Comparison of ENCODE assay signal across 10 mouse cellular contexts in the genomic region with DNA sequence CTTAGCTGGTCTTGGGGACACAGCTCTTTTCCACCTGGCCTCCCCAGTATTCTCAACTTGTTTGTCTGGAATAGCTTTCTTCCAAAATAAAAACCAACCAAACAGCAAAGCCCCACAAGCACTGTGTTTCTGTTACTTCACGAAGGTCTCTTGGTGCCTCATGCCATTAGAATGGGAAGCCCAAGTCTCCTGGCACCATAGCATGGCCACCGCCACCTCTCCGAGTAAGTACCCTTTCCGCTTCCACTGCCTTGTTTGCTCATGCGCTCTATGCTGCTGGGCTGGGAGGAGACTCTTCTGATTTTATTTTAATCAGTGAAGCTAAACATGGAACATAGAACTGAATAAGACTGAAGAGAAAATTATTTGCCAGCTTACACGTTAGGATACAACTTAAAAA. TPM values are rescaled to one million over a fixed set of nuclear protein-coding genes. Genes with fewer than 3 reads are reported as not detected.
DNase-seq lines count a peak whose midpoint lies in the region; ATAC-seq and TF ChIP-seq lines count a peak whose summit lies in the region.
"Had no signal": no experiment of that assay in that cellular context is flagged by ENCODE, and none has a peak within 500 bp of the region (broad histone marks: within the 10 kb centered on the region; RNA-seq: fewer than 3 reads in every experiment).

No protein-coding gene starts in this region.

- no peak for ATAC-seq in neural tube, embryonic 11.5 days (ENCODE audit: insufficient read depth, low FRiP score, low TSS enrichment)
- no peak for ATAC-seq in limb, embryonic 14.5 days (ENCODE audit: low FRiP score, low read depth)
- no peak for ATAC-seq in stomach, embryonic 16.5 days (ENCODE audit: insufficient read depth, low FRiP score)

- no peak for TF ChIP-seq CTCF in heart, adult 2 months (IDR thresholded peaks at IDR 0.05)

- H3K27ac ChIP-seq in heart, adult 2 months, result peak overlapping the region; percentile 97
- no peak overlapping the region for H3K27ac ChIP-seq in neural tube, embryonic 11.5 days (ENCODE audit: low read depth, low read length)
- 0 out of 2 replicates have a peak overlapping the region, but pooled peaks have one; percentile 13 for H3K27ac ChIP-seq in limb, embryonic 14.5 days (replicated peaks; ENCODE audit: low read depth, low read length)
- no peak overlapping the region for H3K27ac ChIP-seq in stomach, embryonic 16.5 days (ENCODE audit: low read length)

- no peak overlapping the region for H3K9ac ChIP-seq in heart, adult 2 months (ENCODE audit: low read depth, low read length)
- H3K9ac ChIP-seq in neural tube, embryonic 11.5 days (ENCODE audit: low read length), result no peak overlapping the region
- peak overlapping the region; percentile 16; the same call in 1 of the 2 replicates for H3K9ac ChIP-seq in limb, embryonic 14.5 days (ENCODE audit: low read depth, low read length, severe bottlenecking)
- H3K9ac ChIP-seq in stomach, embryonic 16.5 days (ENCODE audit: low read length), result no peak overlapping the region

- no peaks in the 10 kb centered on the region for H3K27me3 ChIP-seq in heart, adult 2 months (ENCODE audit: control insufficient read depth, insufficient read depth, low read length)
- no peaks in the 10 kb centered on the region for H3K27me3 ChIP-seq in neural tube, embryonic 11.5 days (ENCODE audit: control insufficient read depth, insufficient read depth, low read length)
- no peaks in the 10 kb centered on the region for H3K27me3 ChIP-seq in limb, embryonic 14.5 days (ENCODE audit: control insufficient read depth, insufficient read depth, low read length)
- no peaks in the 10 kb centered on the region for H3K27me3 ChIP-seq in stomach, embryonic 16.5 days (ENCODE audit: control insufficient read depth, insufficient read depth, low read length)

- no peak for TF ChIP-seq POLR2A in heart, adult 2 months (IDR thresholded peaks at IDR 0.05; ENCODE audit: insufficient read depth, low read depth, low read length)
- TF ChIP-seq POLR2A in limb, embryonic 14.5 days (IDR thresholded peaks at IDR 0.05; ENCODE audit: borderline replicate concordance, extremely low read depth, insufficient read depth, insufficient read length), result no peak

- H3K79me2 ChIP-seq in heart, adult 2 months (replicated peaks; ENCODE audit: control insufficient read depth, insufficient read depth, low read length), result peaks cover 8% of the 10 kb centered on the region

- TF ChIP-seq EP300 in heart, adult 2 months (IDR thresholded peaks at IDR 0.05; ENCODE audit: insufficient read depth, low read depth, low read length), result no peak

- H3K4me2 ChIP-seq in neural tube, embryonic 11.5 days (ENCODE audit: low read depth), result peak overlapping the region; percentile 24; the same call in 1 of the 2 replicates
- peak overlapping the region; percentile 25; the same call in 1 of the 2 replicates for H3K4me2 ChIP-seq in limb, embryonic 14.5 days (replicated peaks; ENCODE audit: low read depth, low read length, severe bottlenecking)
- H3K4me2 ChIP-seq in stomach, embryonic 16.5 days (ENCODE audit: low read depth, low read length), result peak overlapping the region; percentile 33

- DNase-seq in heart, adult 2 months, result peak in 1 of 2 experiments; percentile 22
- no peak for DNase-seq in heart, adult 8-10 months (ENCODE audit: low spot score)
- peak; percentile 12 for DNase-seq in neural tube, embryonic 11.5 days (ENCODE audit: low spot score)
- DNase-seq in neural tube, embryonic 10.5 days (ENCODE audit: extremely low spot score, low spot score), result no peak
- no peak for DNase-seq in limb, embryonic 14.5 days (ENCODE audit: low spot score)
- no peak for DNase-seq in thymus, adult 18-20 months
- DNase-seq in frontal cortex, postnatal 10 days (ENCODE audit: low spot score in 2 of 2), result no peak
- DNase-seq: left cerebral cortex, postnatal 4 days; right cerebral cortex, postnatal 14 days had no signal

- H3K36me3 ChIP-seq in heart, adult 2 months (ENCODE audit: control insufficient read depth, insufficient read depth, low read length), result peaks cover 29% of the 10 kb centered on the region
- no peaks in the 10 kb centered on the region for H3K36me3 ChIP-seq in neural tube, embryonic 11.5 days (ENCODE audit: control insufficient read depth, insufficient read depth, low read length)
- no peaks in the 10 kb centered on the region for H3K36me3 ChIP-seq in limb, embryonic 14.5 days (ENCODE audit: control insufficient read depth, insufficient read depth, low read length)
- H3K36me3 ChIP-seq in stomach, embryonic 16.5 days (ENCODE audit: control insufficient read depth, insufficient read depth, low read length), result no peaks in the 10 kb centered on the region

- H3K4me1 ChIP-seq in heart, adult 2 months (ENCODE audit: control insufficient read depth, insufficient read depth, low read length), result peaks cover 25% of the 10 kb centered on the region
- peaks cover 17% of the 10 kb centered on the region for H3K4me1 ChIP-seq in neural tube, embryonic 11.5 days (ENCODE audit: control insufficient read depth, insufficient read depth, low read length)
- peaks cover 32% of the 10 kb centered on the region for H3K4me1 ChIP-seq in limb, embryonic 14.5 days (ENCODE audit: control insufficient read depth, insufficient read depth, low read length)
- peaks cover 40% of the 10 kb centered on the region for H3K4me1 ChIP-seq in stomach, embryonic 16.5 days (ENCODE audit: control insufficient read depth, insufficient read depth, low read length)

- peak overlapping the region; percentile 69 for H3K4me3 ChIP-seq in heart, adult 2 months
- no peak overlapping the region for H3K4me3 ChIP-seq in neural tube, embryonic 11.5 days (ENCODE audit: low read depth, low read length)
- H3K4me3 ChIP-seq in limb, embryonic 14.5 days (replicated peaks; ENCODE audit: low read length), result peak overlapping the region; percentile 18; the same call in 1 of the 2 replicates
- H3K4me3 ChIP-seq in stomach, embryonic 16.5 days (replicated peaks; ENCODE audit: low read length), result peak overlapping the region; percentile 0; the same call in 1 of the 2 replicates

- no peaks in the 10 kb centered on the region for H3K9me3 ChIP-seq in neural tube, embryonic 11.5 days (ENCODE audit: control insufficient read depth, low read length)
- H3K9me3 ChIP-seq in limb, embryonic 14.5 days (ENCODE audit: control insufficient read depth, low read length), result no peaks in the 10 kb centered on the region
- no peaks in the 10 kb centered on the region for H3K9me3 ChIP-seq in stomach, embryonic 16.5 days (replicated peaks; ENCODE audit: control insufficient read depth, low read length)

- intact Hi-C loops in heart, adult 2 months (cut with DNase I), result loop anchor here (5.0 kb wide), 1 partner anchor 76 kb away; no protein-coding TSS in a partner anchor

- WGBS in heart, adult 2 months, result 17% methylated on average over 6 of the region's 6 CpGs
- WGBS in neural tube, embryonic 11.5 days, result 92% methylated on average over 6 of the region's 6 CpGs
- WGBS in limb, embryonic 14.5 days, result 75% methylated on average over 6 of the region's 6 CpGs
- WGBS in stomach, embryonic 16.5 days, result 75% methylated on average over 6 of the region's 6 CpGs

RNA-seq across cellular contexts. Expression of gene Sh3glb1, which starts 2.3 kb away (rescaled TPM):
- total RNA-seq in heart, adult 2 months (2021), result 100 to 1,000 TPM; 314 to 407 TPM
- polyA plus RNA-seq in heart, adult 2 months (2012; rRNA removed), result 94.5 and 121 TPM in 2 replicates
- 100 to 1,000 TPM; 329 to 372 (median 356) TPM for total RNA-seq in heart, adult 8-10 months (2022)
- polyA plus RNA-seq in neural tube, embryonic 11.5 days (2014; fragmentation: Nextera tagmentation; extraction: Ambion mirVana), result 117 and 123 TPM in 2 replicates
- 25.9 and 30.3 TPM in 2 replicates for polyA plus RNA-seq in limb, embryonic 14.5 days (2012; rRNA removed)
- 123 and 138 TPM in 2 replicates for polyA plus RNA-seq in limb, embryonic 14.5 days (2014; fragmentation: Nextera tagmentation; extraction: Ambion mirVana)
- 89.3 and 91.0 TPM in 2 replicates for polyA plus RNA-seq in stomach, embryonic 16.5 days (2015; fragmentation: Nextera tagmentation; extraction: Ambion mirVana)

RNA-seq across cellular contexts. Expression of gene Clca3a1, which starts 42.9 kb away (rescaled TPM):
- 1 to 10 TPM in 1 of 2 experiments, under 1 TPM in 1; 0.76 to 1.0 TPM for total RNA-seq in heart, adult 2 months (2021)
- polyA plus RNA-seq in heart, adult 2 months (2012; rRNA removed), result 0.96 and 0.97 TPM in 2 replicates
- 1 to 10 TPM in 1 of 4 experiments, under 1 TPM in 3; 0.66 to 1.3 (median 0.76) TPM for total RNA-seq in heart, adult 8-10 months (2022)
- 0.05 and 0.08 TPM in 2 replicates for polyA plus RNA-seq in neural tube, embryonic 11.5 days (2014; fragmentation: Nextera tagmentation; extraction: Ambion mirVana)
- polyA plus RNA-seq in limb, embryonic 14.5 days (2012; rRNA removed), result 2.0 and 2.1 TPM in 2 replicates
- 0.58 and 0.70 TPM in 2 replicates for polyA plus RNA-seq in limb, embryonic 14.5 days (2014; fragmentation: Nextera tagmentation; extraction: Ambion mirVana)
- polyA plus RNA-seq in stomach, embryonic 16.5 days (2015; fragmentation: Nextera tagmentation; extraction: Ambion mirVana), result 7.6 and 12.7 TPM in 2 replicates

Comparison
In these comparisons a context has a peak if more than half of its experiments do, and no peak if none do; other contexts are left out.
1. H3K27ac ChIP-seq: peak in heart, adult 2 months (single experiment) and limb, embryonic 14.5 days (single experiment); none in neural tube, embryonic 11.5 days (single experiment) and stomach, embryonic 16.5 days (single experiment).
2. Peak in every context shown above with its lines, with median percentiles within 50 percentile points of each other: H3K4me2 ChIP-seq.